Mouse (Mus musculus): ENCODE data around the gene Lect2.

DNA sequence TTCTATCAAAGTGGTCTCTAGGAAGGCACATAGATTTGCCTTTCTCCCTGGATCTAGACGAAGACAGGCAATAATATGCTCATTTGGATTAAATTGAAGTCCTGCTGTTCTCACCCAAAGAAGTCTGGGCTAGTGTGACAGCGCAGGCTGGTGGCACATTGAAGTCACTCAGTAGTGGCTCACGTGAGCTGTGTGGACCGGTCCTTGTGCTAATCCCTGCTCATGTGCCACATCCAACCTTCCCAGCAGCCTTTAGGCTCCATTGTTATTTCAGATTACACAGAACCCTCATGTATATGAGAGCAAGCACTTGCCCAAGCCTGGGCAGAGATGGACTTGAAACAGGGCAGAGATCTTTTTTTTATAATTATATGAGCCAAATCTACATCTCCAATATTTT, 49.0 kb upstream of the Lect2 start:
- no peak for TF ChIP-seq CTCF (IDR thresholded peaks at IDR 0.05; ENCODE audit: low read depth, low read length)
- TF ChIP-seq POLR2A (IDR thresholded peaks at IDR 0.05; ENCODE audit: borderline replicate concordance, low read depth, low read length): no peak

All from bone marrow macrophage, adult 2 months (primary cell).